Mouse (Mus musculus) cerebellum, adult 9-11 months (tissue): ENCODE measurements around the gene Metrn.

Experiments used
- DNase-seq: peaks from one replicate; pipeline ENCODE4 v3.0.0; 2022

Metrn gene

GRCm38 (mm10) chr17:25796951-25797369, at the start of gene Metrn:
Gene Metrn, minus strand, starts transcription at chr17:25797136.
- DNase-seq, result peak; percentile 74

- DNase-seq, result peak; percentile 96
Observed at GRCm38 (mm10) chr17:25844396-25844901, 47.5 kb upstream of the Metrn start, which contains the start of gene Rhot2. Gene Rhot2, minus strand, starts transcription at chr17:25844851.

- DNase-seq, result peak; percentile 74
Observed at GRCm38 (mm10) chr17:25843636-25844395, 46.9 kb upstream of the Metrn start.

GRCm38 (mm10) chr17:25843122-25843521, 46.2 kb upstream of the Metrn start:
- peak; percentile 50 for DNase-seq

- no peak for DNase-seq
Observed at GRCm38 (mm10) chr17:25842509-25842908, 45.6 kb upstream of the Metrn start.

GRCm38 (mm10) chr17:25841117-25841880, 44.4 kb upstream of the Metrn start, which contains the start of gene Gm20683:
Gene Gm20683, minus strand, starts transcription at chr17:25841763.
- peak; percentile 52 for DNase-seq

GRCm38 (mm10) chr17:25840519-25840918, 43.6 kb upstream of the Metrn start:
- DNase-seq, result peak; percentile 46

GRCm38 (mm10) chr17:25839455-25840235, 42.7 kb upstream of the Metrn start:
- peak; percentile 55 for DNase-seq

GRCm38 (mm10) chr17:25838904-25839303, 42.0 kb upstream of the Metrn start:
- peak; percentile 50 for DNase-seq

GRCm38 (mm10) chr17:25837533-25837932, 40.6 kb upstream of the Metrn start:
- peak; percentile 56 for DNase-seq

- peak; percentile 92 for DNase-seq
Observed at GRCm38 (mm10) chr17:25837076-25837410, 40.1 kb upstream of the Metrn start, which contains the start of gene Rhbdl1. Gene Rhbdl1, minus strand, starts transcription at chr17:25837295.

GRCm38 (mm10) chr17:25836397-25837075, 39.6 kb upstream of the Metrn start:
- peak; percentile 71 for DNase-seq

GRCm38 (mm10) chr17:25835816-25836215, 38.9 kb upstream of the Metrn start:
- peak; percentile 67 for DNase-seq

GRCm38 (mm10) chr17:25835301-25835700, 38.4 kb upstream of the Metrn start:
- DNase-seq, result no peak

- peak; percentile 78 for DNase-seq
Observed at GRCm38 (mm10) chr17:25834595-25835222, 37.8 kb upstream of the Metrn start.

- peak; percentile 76 for DNase-seq
Observed at GRCm38 (mm10) chr17:25833961-25834594, 37.1 kb upstream of the Metrn start.

- DNase-seq, result peak; percentile 93
Observed at GRCm38 (mm10) chr17:25833291-25833663, 36.3 kb upstream of the Metrn start, which contains the start of gene Stub1. Gene Stub1, minus strand, starts transcription at chr17:25833404.

- DNase-seq, result peak; percentile 99
Observed at GRCm38 (mm10) chr17:25832436-25833290, 35.7 kb upstream of the Metrn start.

- DNase-seq, result peak; percentile 81
Observed at GRCm38 (mm10) chr17:25831451-25832281, 34.7 kb upstream of the Metrn start.
